Mouse (Mus musculus) cerebellum, adult 2 months (tissue): ENCODE measurements at regions not wholly inside any gene's neighbourhood (a gene's known extent, or its start where the extent isn't known, plus 50 kb on each side); places are given as distances from the start of the nearest gene placed in this dataset.

Experiments used
- DNase-seq, 2 experiments: peaks; one replicate each; pipeline ENCODE4 v3.0.0; 2021
- H3K27ac ChIP-seq: fragments of 200-500 bp; 2 replicates; pipeline ENCODE4 v1.5.1; 2012; ENCODE audit warnings: low read length, control low read depth, inconsistent platforms; ENCODE audit not compliant: insufficient read depth
- H3K27me3 ChIP-seq: fragments of 200-500 bp; 2 replicates; pipeline ENCODE4 v1.6.1; 2012; ENCODE audit warnings: inconsistent platforms, mild to moderate bottlenecking, low read length, moderate library complexity; ENCODE audit not compliant: control insufficient read depth, insufficient read depth
- H3K4me1 ChIP-seq: fragments of 200-500 bp; 2 replicates; pipeline ENCODE4 v1.6.1; 2011; ENCODE audit warnings: low read length; ENCODE audit not compliant: control insufficient read depth, insufficient read depth
- H3K4me3 ChIP-seq: fragments of 200-500 bp; replicated peaks from 2 replicates; pipeline ENCODE3; 2011; ENCODE audit warnings: mild to moderate bottlenecking, low read depth, low read length, control low read depth; ENCODE audit not compliant: insufficient read depth
- CTCF ChIP-seq: fragments of 200-500 bp; IDR thresholded peaks from 2 replicates; pipeline ENCODE4 v1.5.1; 2011; ENCODE audit warnings: low read depth, mild to moderate bottlenecking, control low read depth, low read length, moderate library complexity, borderline replicate concordance; ENCODE audit not compliant: insufficient read depth
- POLR2A ChIP-seq: fragments of 200-500 bp; IDR thresholded peaks from 2 replicates; pipeline ENCODE4 v1.6.1; 2011; ENCODE audit warnings: low read length, control low read depth, borderline replicate concordance; ENCODE audit not compliant: insufficient read depth
- WGBS: fragments of 180-500 bp; shearing (Covaris S2); methylation state at CpG from one replicate; pipeline ENCODE4 v1.1.7; 2018; 5-methylcytosine and 5-hydroxymethylcytosine counted together

- Histone ChIP-seq H3K27me3 (no peaks in the 10 kb centered on the region; the same call in 1 of the 2 replicates), H3K27ac (no peak overlapping the region), H3K4me3 (no peak overlapping the region), H3K4me1 (no peaks in the 10 kb centered on the region)
- DNase-seq: no peak
- TF ChIP-seq CTCF: no peak
- TF ChIP-seq POLR2A: no peak
- 73% methylated on average over 4 of the region's 4 CpGs for WGBS
Measured at GRCm38 (mm10) chr11:52552860-52553259, 156.6 kb downstream of the 9530068E07Rik start.

- Histone ChIP-seq H3K27ac (no peak overlapping the region), H3K4me3 (no peak overlapping the region), H3K4me1 (no peaks in the 10 kb centered on the region), H3K27me3 (no peaks in the 10 kb centered on the region; the same call in 1 of the 2 replicates)
- DNase-seq: no peak
- whole genome bisulfite sequencing: 86% methylated on average over 3 of the region's 3 CpGs
- no peak for TF ChIP-seq CTCF
- no peak for TF ChIP-seq POLR2A
Measured at GRCm38 (mm10) chr11:52557836-52558235, 161.6 kb downstream of the 9530068E07Rik start.

- no peaks in the 10 kb centered on the region; the same call in 1 of the 2 replicates for H3K27me3 ChIP-seq
- DNase-seq: no peak
- WGBS: 82% methylated on average over 5 of the region's 5 CpGs
Measured at GRCm38 (mm10) chr11:52558782-52559181, 162.6 kb downstream of the 9530068E07Rik start.

GRCm38 (mm10) chr11:52561281-52561680 is 165.1 kb downstream of the 9530068E07Rik start:
- Histone ChIP-seq H3K4me3 (no peak overlapping the region), H3K4me1 (no peaks in the 10 kb centered on the region), H3K27me3 (no peaks in the 10 kb centered on the region), H3K27ac (no peak overlapping the region)
- TF ChIP-seq CTCF (no peak), POLR2A (no peak)
- WGBS: 13% methylated on average over 7 of the region's 7 CpGs
- DNase-seq: no peak

More at GRCm38 (mm10) chr11:52558782-52559181, 162.6 kb downstream of the 9530068E07Rik start:
- H3K4me3 ChIP-seq: no peak overlapping the region
- H3K4me1 ChIP-seq: no peaks in the 10 kb centered on the region
- no peak overlapping the region for H3K27ac ChIP-seq
- no peak for TF ChIP-seq CTCF
- TF ChIP-seq POLR2A: no peak

- Histone ChIP-seq H3K4me3 (no peak overlapping the region), H3K27ac (no peak overlapping the region), H3K4me1 (no peaks in the 10 kb centered on the region), H3K27me3 (no peaks in the 10 kb centered on the region)
- TF ChIP-seq CTCF (no peak), POLR2A (no peak)
- no peak for DNase-seq
- WGBS: 24% methylated on average over 1 of the region's 1 CpGs
Measured at GRCm38 (mm10) chr11:52565457-52565856, 169.2 kb downstream of the 9530068E07Rik start.

GRCm38 (mm10) chr11:52566026-52566425 is 169.8 kb downstream of the 9530068E07Rik start:
- DNase-seq: no peak
- Histone ChIP-seq H3K27ac (no peak overlapping the region), H3K4me3 (no peak overlapping the region), H3K4me1 (no peaks in the 10 kb centered on the region), H3K27me3 (no peaks in the 10 kb centered on the region)
- 90% methylated on average over 9 of the region's 9 CpGs for WGBS
- TF ChIP-seq POLR2A (no peak), CTCF (no peak)

GRCm38 (mm10) chr11:52567945-52568687 is 171.9 kb downstream of the 9530068E07Rik start:
- TF ChIP-seq POLR2A: no peak
- TF ChIP-seq CTCF: no peak
- H3K4me3 ChIP-seq: no peak overlapping the region
- DNase-seq: no peak
- no peaks in the 10 kb centered on the region for H3K4me1 ChIP-seq
- H3K27ac ChIP-seq: no peak overlapping the region
- no peaks in the 10 kb centered on the region for H3K27me3 ChIP-seq
- WGBS: 72% methylated on average over 13 of the region's 13 CpGs

- H3K4me3 ChIP-seq: no peak overlapping the region
- H3K4me1 ChIP-seq: no peaks in the 10 kb centered on the region
- no peak overlapping the region for H3K27ac ChIP-seq
- H3K27me3 ChIP-seq: no peaks in the 10 kb centered on the region
- TF ChIP-seq CTCF: no peak
- no peak for TF ChIP-seq POLR2A
- 88% methylated on average over 1 of the region's 1 CpGs for WGBS
- DNase-seq: no peak
Measured at GRCm38 (mm10) chr11:52568794-52569193, 172.6 kb downstream of the 9530068E07Rik start.

GRCm38 (mm10) chr11:52569759-52570158 is 173.5 kb downstream of the 9530068E07Rik start:
- no peaks in the 10 kb centered on the region for H3K27me3 ChIP-seq
- no peak for DNase-seq
- H3K27ac ChIP-seq: no peak overlapping the region
- H3K4me1 ChIP-seq: no peaks in the 10 kb centered on the region
- H3K4me3 ChIP-seq: no peak overlapping the region
- TF ChIP-seq POLR2A: no peak
- TF ChIP-seq CTCF: no peak
- 45% methylated on average over 10 of the region's 10 CpGs for WGBS
